Mouse (Mus musculus) cerebellum, adult 18-20 months (tissue): ENCODE measurements at regions not wholly inside any gene's neighbourhood (a gene's known extent, or its start where the extent isn't known, plus 50 kb on each side); places are given as distances from the start of the nearest gene placed in this dataset.
A peak's percentile ranks its signal among the peaks of the same experiment; 100 is the strongest.

ENCODE experiments used
- DNase-seq, 2 experiments: peaks; one replicate each; pipeline ENCODE4 v3.0.0; 2021

DNA sequence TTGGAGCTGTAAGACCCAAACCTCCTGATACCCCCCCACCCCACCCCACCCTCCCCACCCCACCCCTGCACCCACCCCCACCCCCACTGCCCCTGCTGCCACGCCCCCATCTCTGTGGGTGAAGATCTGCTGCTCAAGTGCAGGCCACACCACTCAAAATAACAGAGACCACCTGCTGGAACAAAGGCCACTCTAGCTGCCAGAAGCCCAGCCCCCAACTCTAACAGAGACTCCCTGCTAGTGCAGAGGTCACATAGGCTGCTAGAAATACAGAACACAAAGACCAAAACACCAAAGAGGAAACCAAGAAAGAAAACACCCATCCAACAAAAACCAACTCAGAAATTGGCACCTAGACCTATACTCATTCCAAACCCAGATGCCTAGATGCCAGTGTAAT, 58.9 kb downstream of the Olfr267 start:
- DNase-seq: no peak

DNA sequence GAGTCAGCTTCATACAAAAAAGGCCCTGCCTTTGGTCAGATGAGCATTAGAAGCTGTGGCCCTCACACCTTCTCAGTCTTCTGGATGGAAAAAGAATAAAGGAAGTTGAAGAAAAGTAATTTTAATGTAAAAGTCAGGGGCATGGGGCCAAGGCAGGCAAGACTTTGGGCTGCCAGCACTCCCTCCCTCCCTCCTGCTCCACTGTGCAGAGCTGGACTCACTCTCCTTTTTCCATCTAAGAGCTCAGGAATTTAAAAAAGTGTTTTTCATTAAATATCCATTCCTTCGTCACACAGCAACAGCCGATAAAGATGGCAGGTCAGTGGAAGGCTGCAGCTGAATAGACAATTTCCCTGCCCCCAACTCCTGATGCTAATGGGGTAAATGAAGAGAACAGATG, 61.1 kb downstream of the Olfr267 start:
- DNase-seq: no peak

- peak in 1 of 2 experiments; percentile 7 for DNase-seq
Measured at GRCm38 (mm10) chr4:58722772-58723171, 64.7 kb downstream of the Olfr267 start.

DNA sequence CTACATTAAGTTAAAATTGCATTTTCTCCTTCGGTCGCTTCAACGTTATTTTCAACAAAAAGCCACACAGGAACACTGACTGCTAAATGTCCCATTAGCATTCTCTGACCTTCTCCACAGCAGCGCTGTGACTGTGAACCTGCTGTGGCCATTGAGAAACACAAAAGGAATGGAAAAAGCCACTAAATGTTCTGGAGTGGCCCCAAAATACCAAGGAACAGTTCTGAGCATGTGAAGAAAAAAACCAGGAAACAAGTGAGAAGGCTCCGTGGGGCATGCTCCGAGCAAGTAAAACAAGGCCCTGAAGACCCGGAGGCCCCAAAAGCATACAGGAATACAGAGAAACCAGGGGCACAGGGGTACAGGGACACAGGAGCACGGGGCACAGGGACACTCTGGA, 66.8 kb downstream of the Olfr267 start:
- no peak for DNase-seq

GRCm38 (mm10) chr4:58716426-58716825, 71.1 kb downstream of the Olfr267 start:
- DNase-seq: no peak

GRCm38 (mm10) chr4:58715846-58716245, 71.7 kb downstream of the Olfr267 start:
- no peak for DNase-seq

DNA sequence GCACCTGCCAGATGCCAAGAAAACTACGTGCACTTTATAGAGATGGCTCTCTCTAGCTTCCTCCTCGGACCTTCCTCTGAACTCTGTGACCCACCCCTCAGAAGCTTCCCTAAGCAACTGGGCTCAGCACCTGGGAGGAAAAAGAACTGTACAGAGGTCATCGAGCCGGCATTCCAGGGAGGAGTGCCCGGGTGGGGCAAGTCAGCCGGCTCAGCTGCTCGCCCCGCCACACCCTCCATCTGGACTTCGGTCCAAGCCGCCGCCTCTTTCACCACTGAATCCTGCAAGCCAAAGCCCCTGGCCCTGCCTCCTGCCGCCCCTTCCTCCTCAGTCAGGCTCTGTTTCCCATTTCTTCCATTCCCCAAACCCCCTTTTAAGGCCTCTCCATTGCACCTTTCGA, 73.3 kb downstream of the Olfr267 start:
- no peak for DNase-seq

- DNase-seq: no peak
Measured at GRCm38 (mm10) chr4:58712875-58713274, 74.6 kb downstream of the Olfr267 start.

DNA sequence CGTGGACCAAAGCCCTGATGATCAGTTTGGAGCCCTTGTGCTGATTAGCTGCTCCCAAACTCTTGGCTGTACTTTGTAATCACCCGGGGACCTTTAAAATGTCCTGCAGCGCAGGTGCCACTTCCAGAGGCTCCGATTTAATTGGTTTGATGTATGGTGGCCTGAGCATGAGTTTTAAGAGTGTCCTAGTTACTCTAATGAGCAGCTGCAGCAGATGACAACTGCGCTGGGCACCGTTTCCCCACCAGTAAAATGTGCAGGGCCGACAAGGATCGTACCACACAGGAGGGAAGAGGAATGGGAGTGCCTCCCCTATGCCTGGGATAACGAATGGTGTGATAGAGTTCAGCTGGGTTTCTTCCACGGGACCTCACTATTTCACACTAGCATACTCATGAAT, 75.3 kb downstream of the Olfr267 start:
- no peak for DNase-seq

DNA sequence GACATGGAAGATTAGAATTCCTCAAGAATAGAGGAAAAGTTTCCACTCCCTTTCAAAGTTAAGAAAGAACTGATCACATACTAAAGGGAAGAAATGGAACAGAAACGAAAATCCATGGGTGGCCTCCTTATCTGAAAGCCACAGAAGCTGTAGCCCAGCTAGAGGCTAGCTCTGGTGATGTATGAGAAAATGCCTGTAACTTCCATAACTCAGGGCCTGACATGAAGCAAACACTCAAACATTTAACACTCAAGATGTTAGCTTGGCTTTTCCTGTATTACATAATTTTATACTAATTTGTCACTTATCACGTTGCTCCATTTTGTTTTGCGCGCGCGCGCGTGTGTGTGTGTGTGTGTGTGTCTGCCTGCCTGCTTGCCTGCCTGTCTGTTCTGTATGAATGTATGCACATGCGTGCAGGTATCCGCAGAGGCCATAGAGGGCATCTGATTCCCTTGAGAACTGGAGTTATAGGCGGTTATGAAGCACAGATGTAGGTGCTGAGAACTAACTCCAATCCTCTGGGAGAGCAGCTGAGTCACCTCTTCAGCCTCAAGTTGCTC, 88.2 kb downstream of the Olfr267 start:
- DNase-seq: no peak

DNA sequence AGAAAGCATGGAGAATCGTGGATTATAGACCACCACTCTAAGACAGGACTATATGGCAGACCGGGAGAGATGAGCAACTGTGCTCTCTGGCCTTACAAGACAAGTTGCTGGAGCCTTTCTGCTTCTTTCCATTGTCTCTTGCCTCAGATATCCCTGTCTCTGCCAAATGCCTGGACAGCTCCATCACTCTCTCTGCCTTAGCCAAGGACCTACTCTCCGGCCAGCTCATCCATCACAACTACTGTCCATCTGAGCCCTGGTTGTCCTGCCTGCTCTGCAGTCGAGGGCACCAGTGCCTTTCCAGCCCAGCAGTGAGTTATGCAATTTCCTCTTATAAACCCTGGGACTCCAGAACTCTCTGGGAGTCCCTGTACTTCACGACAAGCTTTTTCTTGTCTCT, 88.7 kb downstream of the Olfr267 start:
- DNase-seq: no peak

DNA sequence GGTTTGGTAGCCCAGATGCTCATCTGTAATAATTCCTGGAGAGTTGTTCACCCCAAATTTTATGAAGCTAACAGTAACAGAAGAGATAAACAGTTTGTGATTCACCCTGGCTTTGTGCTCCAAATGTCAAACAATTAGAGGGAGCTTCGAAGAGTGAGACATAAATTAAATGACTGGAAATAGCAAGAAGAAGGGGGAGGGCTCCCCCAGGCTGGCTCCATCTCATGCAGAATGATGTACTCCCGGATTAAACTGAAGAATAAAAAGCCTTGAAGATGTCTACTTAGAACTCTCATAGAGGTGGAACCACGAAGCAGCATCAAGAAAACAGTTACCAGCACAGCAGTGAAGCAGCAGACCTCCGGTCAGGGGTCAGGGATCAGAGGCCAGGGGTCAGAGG, 90.8 kb downstream of the Olfr267 start:
- no peak for DNase-seq

DNA sequence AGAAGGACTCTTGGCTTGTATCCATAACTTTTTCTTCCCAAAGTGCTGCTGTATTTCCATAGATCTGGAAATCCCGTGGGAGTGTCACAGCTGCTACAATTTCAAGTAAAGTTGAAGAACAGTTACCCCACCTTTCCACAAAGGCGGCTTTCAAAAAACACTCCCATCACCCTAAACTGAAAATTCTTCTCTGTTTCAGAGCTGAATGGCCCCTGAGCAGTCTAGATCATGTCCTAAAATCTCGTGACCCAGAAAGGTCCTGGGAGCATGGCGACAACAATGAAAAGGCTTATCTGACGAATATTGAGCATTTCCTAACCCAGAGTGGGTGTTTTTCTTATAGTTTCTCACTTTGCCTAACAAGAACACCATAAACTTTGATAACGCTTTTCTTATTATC, 92.2 kb downstream of the Olfr267 start:
- DNase-seq: no peak

DNA sequence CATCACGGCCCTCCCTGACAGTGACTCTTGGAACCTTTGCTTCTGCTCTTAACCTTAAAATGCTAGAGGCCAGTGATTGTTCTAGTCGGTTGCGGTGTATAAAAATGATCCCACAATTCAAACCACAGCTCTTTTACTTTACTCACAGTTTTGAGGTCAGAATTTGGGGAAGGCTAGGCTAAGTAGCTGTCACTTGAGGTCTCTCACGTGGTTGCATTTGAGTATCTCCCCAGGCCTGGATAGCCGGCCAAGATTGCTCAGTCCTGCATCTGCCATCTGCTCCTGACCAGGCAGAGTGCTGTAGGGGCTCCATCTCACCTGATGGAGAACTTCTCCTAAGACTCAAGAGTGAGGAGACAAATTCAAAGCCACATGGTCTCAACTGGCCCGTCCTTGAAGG, 94.5 kb downstream of the Olfr267 start:
- no peak for DNase-seq

GRCm38 (mm10) chr4:58681926-58682325, 105.6 kb downstream of the Olfr267 start:
- no peak for DNase-seq

- DNase-seq: no peak
Measured at GRCm38 (mm10) chr4:58677701-58678385, 109.7 kb downstream of the Olfr267 start.

DNA sequence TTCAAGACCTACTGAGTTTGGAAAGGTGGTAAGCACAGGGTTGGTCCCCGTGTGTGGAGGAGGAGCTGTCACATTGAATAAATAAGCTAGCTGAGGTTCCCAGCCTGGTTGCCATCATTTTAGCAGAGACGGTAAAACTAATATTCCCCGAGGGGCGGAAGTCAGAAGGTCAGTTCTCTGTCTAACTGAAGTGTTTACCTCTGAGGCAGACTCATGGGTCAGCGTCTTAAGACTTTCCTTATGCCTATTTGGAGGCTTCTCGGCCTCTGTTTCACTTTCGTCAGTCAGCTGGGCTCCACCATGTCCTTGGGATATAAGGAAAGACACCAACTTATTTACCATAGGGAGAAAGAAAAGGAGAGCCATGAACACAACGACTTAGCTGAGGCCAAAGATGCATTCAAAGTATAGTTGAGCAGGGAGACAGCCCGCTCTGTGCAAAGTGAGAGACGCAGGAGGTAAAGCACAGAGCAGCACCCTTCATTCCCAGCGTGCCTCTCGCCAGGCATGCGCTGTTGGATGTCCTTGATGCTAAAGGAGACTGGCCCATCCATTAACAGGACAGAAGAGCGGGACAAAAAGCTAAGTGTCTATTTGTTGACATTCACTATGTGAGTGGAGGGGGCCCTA, 116.0 kb downstream of the Olfr267 start:
- no peak for DNase-seq

GRCm38 (mm10) chr4:58670906-58671250, 116.6 kb downstream of the Olfr267 start:
- no peak for DNase-seq

DNA sequence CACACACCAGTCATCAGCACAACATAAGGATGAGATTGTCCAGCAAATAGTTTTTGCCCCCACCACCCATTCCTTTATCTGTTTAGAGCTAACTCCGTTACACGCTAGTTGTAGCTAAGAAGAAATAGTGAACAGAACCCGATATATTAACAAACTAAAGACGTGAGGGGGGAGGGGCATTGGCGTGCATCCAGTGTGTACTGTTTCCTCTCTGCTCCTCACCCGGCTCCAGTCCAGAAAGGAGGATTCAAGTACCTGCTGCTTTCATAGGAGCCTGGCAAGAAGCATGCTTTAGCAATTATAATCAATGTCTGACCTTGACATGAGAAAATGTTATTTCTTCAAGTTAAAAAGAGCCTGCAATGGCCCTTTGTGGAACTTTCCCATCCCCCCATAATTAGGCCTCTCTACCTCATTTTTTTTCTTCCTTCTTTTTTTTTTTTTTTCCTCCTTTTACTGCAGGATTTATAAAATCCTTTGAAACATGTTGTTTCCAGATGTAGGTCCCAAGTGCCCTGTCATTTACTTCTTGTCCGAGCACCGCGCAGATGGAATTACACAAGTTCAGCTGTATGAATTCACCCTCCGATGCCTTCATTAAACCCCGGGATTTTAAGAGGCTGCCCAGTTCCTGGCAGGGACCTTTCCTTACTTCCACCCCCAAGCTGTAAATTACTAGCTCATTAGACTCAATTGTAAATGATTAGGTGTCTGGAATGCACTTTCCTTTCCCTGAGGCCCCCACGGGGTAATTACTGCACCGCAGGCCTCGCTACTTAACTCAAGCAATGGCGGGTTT, 116.6 kb upstream of the Lpar1 start:
- DNase-seq: no peak

- DNase-seq: no peak
Measured at GRCm38 (mm10) chr4:58668368-58669153, 114.9 kb upstream of the Lpar1 start.

DNA sequence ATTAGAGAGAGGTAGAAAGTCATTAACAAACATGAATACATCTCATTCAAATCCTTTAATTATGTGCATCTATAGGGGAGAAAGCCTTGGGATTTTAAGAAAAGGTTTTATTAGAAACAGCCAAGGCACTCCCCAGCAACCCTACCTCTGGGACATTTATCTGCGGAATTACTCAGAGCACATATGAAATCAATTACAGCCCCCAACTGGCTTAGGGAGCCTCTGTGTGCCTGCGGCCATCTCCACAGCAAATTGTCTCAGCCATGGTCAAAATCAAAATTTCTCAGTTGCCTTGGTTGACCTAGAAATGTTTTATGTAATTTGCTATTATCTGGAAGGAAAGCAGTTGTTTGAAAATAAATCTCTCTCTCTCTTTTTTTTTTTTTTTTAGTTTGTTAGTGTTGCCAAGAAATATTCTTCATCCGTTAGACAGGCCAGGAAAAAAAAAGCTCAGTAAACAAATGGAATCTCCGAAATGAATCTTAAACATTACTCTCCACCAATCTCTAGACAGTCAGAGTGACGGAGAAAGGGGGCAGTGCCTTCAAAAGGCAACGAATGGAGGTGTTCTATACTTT, 110.0 kb upstream of the Lpar1 start:
- DNase-seq: no peak

DNA sequence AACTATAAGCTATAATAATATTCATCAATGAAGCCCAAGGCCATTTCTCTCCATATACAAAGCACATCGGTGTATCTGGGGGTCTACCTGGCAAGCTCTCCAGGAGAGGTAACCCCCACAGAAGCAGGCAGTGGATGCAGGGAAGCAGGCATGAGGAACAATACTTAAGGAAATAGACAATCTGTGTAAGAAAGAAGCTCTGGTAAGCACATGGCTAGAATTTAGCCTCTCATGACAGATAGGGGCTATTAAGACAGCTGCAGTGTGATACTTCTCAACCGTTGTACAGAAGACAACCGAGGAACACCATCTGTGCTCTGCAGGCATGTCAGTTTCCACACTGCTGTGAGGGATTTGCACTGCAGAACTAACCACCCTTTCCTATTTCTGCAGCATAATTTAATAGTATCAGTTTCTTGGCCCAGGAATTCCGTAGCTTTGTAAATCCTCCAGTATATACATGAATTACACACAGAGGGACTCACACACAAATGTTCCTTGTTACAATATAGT, 108.1 kb upstream of the Lpar1 start:
- no peak for DNase-seq
